Mouse (Mus musculus): ENCODE measurements around the gene Akr1c19.
"Not testable (repeated sequence)": the region's sequence is repeated elsewhere in the genome, so short reads cannot be mapped to it uniquely, and the experiment has no call there.

The Akr1c19 gene

GRCm38 (mm10) chr13:4228441-4228840 is at the start of gene Akr1c19:
Akr1c19 (plus strand) TSS chr13:4228700.
- no peak for DNase-seq (ENCODE audit: low spot score)

GRCm38 (mm10) chr13:4181321-4181720 is 47.2 kb upstream of the Akr1c19 start:
- DNase-seq (ENCODE audit: low spot score) = not testable (repeated sequence)

GRCm38 (mm10) chr13:4183116-4183515 is 45.4 kb upstream of the Akr1c19 start:
- DNase-seq (ENCODE audit: low spot score) = no peak

DNA sequence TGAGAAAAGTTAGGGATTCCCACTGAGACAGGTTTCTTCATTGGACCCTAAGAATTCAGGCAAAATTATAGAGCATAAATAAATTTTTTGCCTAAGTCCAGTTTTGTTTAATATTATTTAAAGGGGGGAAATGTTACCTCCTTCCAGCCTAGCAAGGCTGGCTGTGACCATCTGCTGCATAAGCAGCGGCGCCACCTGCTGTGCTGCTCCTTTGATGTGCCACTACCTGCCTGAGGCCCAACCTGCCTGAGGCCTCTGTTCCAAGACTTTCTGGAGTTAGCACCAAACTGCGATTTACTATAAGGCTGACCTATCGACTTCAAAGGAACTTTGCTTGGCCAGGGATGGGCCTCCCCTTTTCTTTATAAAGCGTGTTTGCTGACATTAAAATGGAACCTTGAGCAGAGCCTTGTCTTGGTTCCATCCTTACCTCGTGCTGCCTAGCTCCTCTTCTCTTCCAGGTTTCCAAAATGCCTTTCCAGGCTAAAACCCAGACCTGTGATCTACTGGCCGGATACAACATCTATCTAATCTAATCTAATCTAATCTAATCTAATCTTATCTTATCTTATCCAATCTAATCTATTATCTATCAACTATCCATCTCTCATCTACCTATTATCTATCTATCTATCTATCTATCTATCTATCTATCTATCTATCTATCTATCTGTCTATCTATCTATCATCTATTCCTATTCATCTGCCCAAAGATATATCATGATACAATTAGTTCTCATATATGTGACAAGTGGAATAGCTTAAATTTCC is 41.7 kb upstream of the Akr1c19 start:
- DNase-seq (ENCODE audit: low spot score) = not testable (repeated sequence)

DNA sequence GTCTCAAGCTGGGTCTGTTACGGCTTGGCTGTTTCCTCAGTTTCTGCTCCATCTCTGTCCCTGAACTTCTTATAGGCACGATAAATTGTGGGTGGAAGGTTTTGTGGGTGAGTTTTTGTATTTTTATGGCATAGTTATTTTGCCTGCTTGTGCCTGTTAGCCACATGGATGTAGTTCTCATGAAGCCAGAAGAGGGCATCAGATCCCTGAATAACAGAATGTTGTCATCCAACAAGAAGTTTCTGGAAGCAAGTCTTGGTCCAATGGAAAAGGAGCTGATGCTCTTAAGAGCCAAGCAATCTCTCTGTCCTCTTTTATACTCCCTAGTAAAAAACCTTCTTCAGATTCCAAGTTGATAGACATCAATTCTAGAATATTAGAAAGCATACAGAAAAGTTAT is 40.3 kb upstream of the Akr1c19 start:
- DNase-seq (ENCODE audit: low spot score) = no peak

DNA sequence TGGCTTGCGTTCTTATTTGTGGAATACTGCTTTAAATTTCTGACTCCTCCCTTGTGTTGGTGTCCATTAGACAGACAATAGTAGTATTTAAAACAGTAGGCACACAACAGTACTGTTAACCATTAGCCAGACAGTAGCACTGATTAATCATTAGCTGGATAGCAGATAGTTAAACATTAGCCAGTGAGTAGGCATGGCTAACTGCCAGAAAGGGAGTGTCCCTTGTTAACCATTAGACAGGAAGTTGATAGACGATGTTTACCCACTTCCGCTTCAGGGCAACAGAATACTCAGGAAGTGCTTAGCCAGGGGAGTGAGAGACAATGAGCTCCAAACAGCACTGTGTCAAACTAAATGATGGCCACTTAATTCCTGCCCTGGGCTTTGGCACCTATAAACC is 37.6 kb upstream of the Akr1c19 start, which contains the start of gene Akr1c13:
Gene Akr1c13 (plus strand): TSS at position 247 of the 400 bp plus-strand sequence.
- no peak for DNase-seq (ENCODE audit: low spot score)

- no peak for DNase-seq (ENCODE audit: low spot score)
Observed at GRCm38 (mm10) chr13:4192511-4192910, 36.0 kb upstream of the Akr1c19 start.

- DNase-seq (ENCODE audit: low spot score) = no peak
Observed at GRCm38 (mm10) chr13:4206147-4206903, 22.2 kb upstream of the Akr1c19 start.

DNA sequence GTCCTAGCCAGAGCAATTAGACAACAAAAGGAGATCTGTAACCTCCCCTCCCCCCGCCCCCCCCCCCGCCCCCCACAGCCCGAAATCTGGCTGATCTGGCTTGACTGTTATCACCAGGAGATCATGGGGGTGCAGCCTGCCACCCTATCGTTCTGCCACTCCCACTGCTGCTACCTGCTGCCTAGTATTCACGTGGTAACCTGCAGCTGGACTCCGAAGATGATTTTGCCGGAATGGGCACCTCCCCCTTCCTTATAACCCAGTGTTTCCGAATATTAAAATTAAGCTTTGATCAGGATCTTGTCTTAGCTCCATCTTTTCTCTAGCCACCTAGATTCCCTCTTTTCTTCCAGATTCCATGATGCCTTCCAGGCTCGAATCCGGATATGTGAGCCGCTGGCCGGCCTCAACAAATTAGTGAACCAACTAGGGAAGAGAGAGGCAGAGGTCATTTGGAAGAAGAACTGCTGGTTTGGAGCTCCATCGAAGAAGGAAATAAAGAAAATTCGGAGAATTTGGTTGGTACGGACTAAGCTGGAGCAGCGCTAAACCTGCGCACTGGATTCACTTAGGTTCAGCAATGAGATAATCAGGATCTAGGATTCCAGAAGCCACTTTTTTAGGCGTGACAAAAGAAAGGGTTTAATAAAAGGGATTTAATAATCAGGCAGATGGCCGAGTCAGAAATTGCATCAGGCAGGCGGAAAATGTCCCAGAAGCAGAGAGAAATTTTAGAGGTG is 16.8 kb upstream of the Akr1c19 start:
- no peak for DNase-seq (ENCODE audit: low spot score)

DNA sequence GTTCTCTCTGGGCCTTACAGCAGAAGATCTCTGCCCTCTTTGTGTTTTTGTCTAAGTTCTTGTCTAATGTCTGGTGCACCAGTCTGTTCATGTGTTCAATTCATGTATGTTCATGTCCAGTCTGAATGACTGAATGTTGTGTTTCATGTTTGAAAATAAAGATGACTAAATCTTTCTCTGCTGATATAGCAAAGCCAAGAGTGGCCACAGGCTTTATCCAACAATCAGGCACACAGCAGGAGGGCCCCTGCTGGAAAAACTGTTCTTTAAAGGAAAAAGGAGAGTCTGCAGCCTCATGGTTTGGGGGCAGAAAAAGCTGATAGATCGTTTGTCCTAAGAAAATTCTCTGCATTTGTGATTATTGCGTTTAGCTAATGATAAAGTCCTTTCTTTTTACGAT is 16.2 kb upstream of the Akr1c19 start:
- DNase-seq (ENCODE audit: low spot score) = no peak

GRCm38 (mm10) chr13:4215496-4215895 is 13.0 kb upstream of the Akr1c19 start:
- DNase-seq (ENCODE audit: low spot score) = not testable (repeated sequence)

- no peak for DNase-seq (ENCODE audit: low spot score)
Observed at GRCm38 (mm10) chr13:4230841-4231623, 2.5 kb downstream of the Akr1c19 start.

DNA sequence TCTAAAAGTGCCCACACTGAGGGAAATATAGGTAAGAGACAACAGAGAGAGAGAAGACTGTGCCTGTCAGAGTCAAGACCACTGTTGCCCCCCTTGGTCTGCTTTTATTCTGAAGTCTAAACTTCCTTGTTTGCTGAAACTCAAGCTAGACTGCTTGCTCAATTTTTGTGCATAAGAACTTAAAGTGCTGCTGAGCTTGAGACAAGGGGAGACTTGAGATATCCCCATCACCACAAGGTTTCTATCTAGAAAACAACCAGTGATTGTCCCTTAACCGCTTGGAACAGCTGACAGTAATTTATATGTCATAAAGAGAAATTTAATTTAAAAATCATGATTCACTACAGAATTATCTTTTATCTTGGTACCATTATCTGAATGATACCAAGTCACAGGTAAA is 4.6 kb downstream of the Akr1c19 start:
- no peak for DNase-seq (ENCODE audit: low spot score)

GRCm38 (mm10) chr13:4233536-4234172 is 5.2 kb downstream of the Akr1c19 start:
- DNase-seq (ENCODE audit: low spot score) = no peak

GRCm38 (mm10) chr13:4244861-4245559 is 16.5 kb downstream of the Akr1c19 start:
- DNase-seq (ENCODE audit: low spot score) = no peak

- DNase-seq (ENCODE audit: low spot score) = no peak
Observed at GRCm38 (mm10) chr13:4249347-4249746, 20.8 kb downstream of the Akr1c19 start.

DNA sequence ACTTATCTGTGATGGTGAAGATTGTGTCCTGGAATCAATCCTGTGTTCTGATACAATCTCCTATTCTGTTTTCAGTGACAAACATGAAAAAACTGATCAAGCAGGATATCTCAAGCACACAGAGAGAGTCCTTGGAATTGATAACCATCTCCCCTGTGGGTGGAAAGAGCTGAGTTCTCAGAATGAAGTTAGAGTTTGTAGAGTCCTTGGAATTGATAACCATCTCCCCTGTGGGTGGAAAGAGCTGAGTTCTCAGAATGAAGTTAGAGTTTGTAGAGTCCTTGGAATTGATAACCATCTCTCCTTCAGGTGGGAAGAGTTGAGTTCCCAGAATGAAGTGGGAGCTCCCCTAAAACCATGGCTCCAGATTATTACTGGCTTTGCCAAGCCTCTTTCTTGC is 28.4 kb downstream of the Akr1c19 start:
- DNase-seq (ENCODE audit: low spot score) = not testable (repeated sequence)

DNA sequence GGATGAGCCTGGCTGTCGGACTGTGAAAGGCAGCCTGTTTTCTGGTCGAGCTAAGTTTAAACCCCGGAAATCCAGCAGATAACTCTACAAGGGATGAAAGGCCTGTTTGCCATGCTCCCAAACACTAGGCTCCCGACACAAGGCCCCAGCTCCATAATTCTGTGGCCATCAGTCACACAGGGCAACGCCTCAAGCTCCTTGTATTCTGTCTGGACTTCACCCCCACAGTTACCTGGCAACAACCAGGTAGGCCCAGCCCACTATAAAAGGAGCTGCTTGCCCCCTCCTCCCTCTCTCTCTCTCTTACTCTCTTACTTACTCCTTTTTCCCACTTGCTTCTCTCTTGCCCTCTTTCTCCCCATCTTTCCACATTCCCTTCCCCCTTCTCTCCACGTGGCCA is 28.8 kb downstream of the Akr1c19 start:
- DNase-seq (ENCODE audit: low spot score) = no peak

GRCm38 (mm10) chr13:4264612-4265011 is 36.1 kb downstream of the Akr1c19 start:
- DNase-seq (ENCODE audit: low spot score) = no peak

- no peak for DNase-seq (ENCODE audit: low spot score)
Observed at GRCm38 (mm10) chr13:4265047-4265446, 36.5 kb downstream of the Akr1c19 start.

GRCm38 (mm10) chr13:4265455-4265854 is 37.0 kb downstream of the Akr1c19 start:
- not testable (repeated sequence) for DNase-seq (ENCODE audit: low spot score)

Data from spleen, adult 12 weeks (tissue).